Mouse (Mus musculus): ENCODE measurements around the gene Dusp15.

The Dusp15 gene

DNA sequence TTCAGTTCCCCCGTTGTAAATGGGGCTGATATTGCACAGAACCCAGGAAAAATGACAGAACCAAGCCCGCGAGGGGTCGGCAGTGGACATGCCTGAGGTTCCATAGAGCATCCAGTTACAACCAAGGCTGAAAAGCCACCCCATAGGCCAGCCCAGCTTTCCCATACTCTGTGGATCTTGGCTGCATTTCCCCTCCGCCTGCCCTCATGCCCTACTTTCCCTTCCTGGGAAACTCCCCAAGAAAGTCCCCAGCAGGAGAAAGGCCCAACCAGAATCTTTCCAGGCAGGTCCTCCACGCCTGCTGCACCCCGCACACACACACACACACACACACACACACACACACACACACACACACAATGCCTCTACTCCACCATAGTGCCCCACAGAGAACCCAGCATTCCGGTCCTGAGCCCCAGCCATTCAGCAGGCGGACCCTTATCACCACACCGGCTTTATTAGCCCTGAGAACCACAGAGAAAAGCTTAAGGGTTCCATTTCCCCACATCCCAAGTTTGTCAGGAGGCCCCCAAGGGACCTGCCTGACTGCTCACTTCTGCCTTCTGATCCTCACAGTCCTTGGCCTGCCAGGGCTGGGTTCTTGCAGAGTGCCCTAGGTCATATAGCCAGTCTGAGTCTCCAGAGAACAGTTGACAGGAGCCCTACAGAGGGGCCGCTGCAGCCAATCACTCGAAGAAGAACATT, 19.9 kb downstream of the Dusp15 start:
- DNase-seq (ENCODE audit: low spot score in 2 of 2), result no peak

DNA sequence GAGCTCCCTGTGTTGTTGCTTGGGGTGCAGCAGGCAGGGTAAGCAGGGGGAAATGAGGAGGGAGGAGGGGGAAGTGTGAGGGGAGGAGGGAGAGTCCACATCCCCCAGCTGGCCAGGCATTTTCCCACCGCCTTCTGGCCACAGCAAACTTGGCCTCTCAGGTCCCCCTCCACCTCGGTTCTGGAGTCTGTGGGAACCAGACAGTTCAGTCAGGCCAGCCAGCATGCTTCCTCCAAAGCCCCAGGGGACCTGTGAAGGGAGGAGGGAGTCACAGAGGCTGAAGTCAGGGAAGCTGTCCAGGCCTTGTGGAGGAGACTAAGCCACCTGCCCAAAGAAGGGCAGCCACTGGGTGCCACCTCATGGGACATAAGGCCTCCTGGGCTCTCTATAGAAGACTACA, 21.2 kb downstream of the Dusp15 start:
- no peak for DNase-seq (ENCODE audit: low spot score in 2 of 2)

DNA sequence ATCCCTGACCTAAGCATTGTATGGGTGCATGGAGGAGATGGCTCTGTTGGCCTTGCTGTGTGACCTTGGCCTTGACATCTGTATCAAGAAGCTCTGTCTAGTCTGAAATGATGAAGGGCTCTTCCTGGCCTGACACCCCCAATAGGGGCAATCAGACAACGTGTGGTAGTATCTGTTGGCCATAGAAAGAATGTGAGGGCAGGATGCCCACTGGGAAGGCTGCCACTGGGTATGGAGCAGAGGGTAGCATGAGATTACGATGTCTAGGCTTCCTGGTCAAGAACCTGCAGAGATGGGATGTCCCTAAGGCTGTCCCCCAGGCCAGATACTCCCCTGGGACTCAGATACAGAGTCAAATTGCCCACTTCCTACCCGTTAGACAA, 22.5 kb downstream of the Dusp15 start:
- DNase-seq (ENCODE audit: low spot score in 2 of 2), result no peak

DNA sequence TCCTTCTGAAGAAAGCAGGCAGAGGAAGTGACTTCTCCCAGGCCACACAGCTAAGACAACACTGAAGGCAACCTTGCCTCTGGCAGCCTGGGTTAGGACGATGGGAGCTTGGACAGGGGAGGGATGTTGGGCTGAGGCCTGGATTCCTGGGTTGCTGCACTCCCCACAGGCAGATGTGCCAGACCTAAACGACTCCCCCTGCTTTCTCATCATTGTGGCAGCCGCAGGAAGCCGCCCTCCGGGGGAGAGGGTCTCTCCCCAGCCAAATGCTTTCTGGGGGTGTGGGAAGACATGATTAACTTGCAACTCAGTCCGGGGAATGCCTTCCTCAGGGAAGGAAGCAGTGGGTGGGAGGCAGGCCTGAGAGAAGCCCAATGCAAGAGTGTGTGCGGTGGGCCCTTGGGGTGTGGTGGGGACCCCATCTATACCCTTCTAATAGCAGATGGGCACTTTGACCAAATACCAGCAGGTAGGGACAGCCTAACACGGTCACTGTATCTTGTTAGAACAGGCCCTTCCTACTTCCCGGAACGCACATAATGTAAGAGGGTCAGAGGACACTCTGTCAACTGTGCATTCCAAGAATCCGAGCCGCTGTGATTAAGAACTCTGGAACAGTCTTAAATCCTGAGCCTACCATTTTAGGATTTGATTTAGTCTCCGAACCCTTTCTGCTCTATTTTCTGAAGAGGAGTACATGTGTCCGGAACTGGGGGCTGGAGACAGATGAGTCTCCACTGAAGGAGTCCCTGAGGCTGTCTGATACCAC, 23.1 kb downstream of the Dusp15 start:
- no peak for DNase-seq (ENCODE audit: low spot score in 2 of 2)

DNA sequence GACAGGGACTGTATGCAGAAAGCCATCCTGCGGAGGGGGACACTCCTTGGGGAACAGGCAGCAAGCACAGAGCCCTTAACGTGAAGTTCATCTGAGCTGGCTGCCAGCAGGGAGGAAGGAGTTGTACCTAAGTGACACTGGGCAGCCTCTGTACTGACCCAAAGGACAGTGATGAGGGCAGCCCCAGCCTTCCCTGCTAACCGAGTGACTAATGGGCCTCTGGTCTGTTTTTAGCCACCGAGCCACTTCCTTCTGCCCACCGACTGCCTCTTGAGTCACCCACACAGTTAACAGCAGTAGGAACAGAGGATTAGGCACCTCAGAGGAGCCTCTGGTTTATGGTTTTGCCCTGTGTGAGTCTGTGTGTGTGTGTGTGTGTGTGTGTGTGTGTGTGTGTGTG, 24.1 kb downstream of the Dusp15 start:
- DNase-seq (ENCODE audit: low spot score in 2 of 2), result no peak

DNA sequence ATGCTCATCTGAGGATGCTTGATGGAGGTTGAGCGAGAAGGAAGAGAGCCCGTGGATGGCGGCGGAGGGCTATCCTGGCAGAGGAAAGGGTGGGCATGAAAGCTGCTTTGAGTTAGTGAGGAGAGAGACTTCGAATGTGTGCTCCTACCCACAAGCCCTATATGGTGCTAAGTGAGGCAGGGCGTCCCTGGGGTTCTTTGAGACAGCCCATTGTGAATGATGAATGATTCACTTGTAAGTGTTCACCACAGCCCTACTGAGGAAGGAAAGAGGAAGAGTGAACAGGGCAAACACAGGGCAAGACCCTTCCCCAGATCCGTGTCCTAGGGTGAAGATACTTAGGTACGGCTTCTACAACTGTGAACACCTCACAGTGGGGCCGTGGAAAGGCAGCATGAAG, 24.6 kb downstream of the Dusp15 start:
- DNase-seq (ENCODE audit: low spot score in 2 of 2), result no peak

DNA sequence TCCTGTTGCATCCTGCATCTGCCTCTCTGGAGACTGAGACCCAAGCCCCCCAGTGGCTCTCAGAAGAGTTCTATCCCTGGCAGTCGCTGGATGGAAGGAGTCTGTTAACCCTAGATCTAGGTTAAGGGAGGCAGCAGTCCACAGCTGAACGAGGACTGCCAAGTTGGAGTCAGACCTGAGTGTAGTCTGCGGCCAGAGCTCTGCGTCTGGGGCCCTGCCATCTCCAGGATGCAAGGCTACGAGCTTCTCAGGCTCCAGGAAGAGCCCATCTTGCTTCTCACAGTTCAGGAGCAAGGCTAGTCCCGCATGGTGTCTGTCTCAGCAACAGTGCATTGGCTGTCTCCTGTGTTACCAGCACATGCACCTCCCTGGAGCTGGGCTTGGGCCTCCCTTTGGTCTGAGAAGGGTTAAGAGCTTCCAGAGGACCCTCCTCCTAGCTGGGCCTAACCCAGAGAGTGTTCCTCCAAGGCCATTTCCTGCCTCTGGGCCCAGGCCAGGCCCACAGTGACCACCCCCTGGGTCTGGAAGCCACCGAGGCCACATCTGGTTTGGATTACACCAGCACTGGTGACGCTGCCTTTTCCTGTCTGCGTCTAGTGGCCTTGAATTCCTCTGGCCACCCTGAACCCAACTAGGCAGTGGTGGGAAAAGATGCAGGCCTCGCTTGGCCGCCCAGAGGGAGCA, 26.2 kb downstream of the Dusp15 start:
- no peak for DNase-seq (ENCODE audit: low spot score in 2 of 2)

DNA sequence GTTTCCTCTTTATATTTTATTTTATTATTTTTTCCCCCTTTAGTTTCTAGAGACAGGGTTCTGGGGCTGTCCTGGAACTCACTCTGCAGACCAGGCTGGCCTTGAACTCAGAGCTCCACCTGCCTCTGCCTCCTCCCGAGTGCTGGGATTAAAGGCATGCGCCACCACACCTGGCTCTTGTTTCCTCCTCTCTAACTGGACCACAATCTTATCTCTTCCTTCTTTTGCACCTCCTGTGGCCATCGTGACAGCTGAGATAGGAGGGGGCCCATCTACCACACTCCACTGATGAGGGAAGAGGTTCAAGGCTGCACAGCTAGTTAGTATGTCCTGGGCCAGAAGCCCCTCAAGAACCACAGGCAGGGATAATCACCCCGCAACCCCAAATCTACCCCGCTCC, 27.0 kb downstream of the Dusp15 start:
- DNase-seq (ENCODE audit: low spot score in 2 of 2), result no peak

DNA sequence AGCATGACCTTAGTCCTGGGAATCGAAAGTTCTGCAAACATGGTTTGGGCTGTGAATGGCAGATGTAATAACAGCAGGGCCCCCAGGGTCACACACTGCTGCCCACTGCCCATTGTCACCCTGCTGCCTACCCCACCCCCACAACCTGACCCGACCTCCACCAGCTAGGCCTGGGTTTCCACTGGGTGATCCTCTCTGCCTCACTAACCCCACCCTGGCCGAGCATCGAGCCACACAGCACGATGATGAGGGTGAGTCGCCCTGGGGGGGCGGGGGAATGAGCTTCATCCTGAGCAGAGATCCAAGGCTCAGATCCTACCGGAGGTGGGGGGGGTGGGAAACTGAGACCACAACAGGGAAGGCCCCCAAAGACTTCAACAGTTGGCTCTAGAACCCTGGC, 27.4 kb downstream of the Dusp15 start:
- no peak for DNase-seq (ENCODE audit: low spot score in 2 of 2)

DNA sequence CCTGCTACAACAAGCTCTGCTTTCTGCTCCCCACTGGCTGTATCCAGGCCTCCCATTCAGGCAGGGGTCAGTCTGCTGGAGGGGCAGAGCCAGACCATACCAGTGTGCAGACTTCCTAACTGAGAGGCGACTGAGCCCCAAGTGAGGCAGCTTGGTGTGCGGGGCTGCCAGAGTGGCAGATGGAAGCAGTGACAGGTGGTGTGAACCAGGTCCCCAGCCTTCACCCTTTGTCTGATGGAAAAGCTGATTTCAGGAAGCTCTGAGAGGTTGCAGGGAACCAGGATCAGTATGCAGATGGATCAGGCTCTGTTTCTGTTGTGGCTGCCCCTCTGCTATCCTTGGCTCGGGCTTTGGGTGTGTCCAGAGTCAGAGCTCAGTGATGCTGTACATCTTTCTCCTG, 27.9 kb downstream of the Dusp15 start:
- no peak for DNase-seq (ENCODE audit: low spot score in 2 of 2)

DNA sequence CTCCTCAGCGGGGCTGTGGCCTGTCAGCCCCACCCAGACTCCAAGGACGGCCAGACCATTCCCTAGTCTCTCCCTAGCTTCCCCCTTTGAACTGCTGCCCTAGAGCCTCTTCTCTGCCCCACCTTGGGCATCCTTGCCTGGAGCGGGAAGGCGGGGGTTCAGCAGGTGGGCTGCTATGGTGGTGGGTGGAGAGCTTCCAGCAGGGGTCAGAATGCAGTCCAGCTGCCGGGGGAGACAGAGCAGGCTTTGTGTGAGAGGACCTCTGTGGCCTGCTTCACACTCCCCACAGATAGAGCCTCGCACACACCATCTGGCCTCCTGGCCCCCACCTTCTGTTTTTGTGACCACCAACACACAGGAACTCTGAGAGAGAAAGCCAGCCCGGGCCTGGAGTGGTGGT, 29.1 kb downstream of the Dusp15 start:
- no peak for DNase-seq (ENCODE audit: low spot score in 2 of 2)

DNA sequence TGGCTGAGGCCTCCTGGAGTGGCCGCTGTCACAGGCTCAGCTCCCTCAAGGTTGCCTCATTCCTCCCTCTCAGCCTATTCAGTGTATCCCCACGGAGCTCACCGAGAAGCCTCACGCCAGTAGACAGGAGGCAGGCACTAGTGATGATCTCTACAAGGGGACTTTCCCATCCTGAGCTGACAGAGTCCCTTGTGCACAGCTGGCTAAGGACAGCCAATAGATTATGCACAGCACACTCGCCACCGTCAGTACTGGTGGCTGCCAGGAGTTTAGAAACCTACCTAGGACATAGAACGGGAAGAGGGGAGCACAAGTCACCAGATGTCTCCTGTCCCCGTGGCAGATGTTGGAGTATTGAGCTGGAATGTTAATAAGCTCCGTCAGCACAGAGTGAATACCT, 33.8 kb downstream of the Dusp15 start:
- no peak for DNase-seq (ENCODE audit: low spot score in 2 of 2)

DNA sequence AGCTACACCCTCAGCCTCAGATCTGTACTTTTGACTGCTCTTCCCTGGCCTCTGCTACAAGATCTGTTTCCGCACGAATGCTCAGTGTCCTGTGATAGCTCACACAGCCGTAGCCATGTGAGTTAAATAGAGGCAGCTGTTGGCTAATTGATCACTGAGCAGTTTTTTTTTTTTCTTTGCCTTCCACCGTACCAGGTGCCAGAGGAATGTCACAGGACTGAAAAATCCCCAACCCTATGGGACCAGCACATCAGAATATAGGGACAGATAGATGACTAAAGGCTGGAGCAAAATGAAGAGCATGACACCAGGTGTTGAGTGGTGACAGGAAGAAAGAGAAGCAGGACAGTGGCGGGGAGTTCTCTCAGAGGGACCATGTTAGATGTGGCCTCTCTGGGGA, 35.4 kb downstream of the Dusp15 start:
- DNase-seq (ENCODE audit: low spot score in 2 of 2), result no peak

DNA sequence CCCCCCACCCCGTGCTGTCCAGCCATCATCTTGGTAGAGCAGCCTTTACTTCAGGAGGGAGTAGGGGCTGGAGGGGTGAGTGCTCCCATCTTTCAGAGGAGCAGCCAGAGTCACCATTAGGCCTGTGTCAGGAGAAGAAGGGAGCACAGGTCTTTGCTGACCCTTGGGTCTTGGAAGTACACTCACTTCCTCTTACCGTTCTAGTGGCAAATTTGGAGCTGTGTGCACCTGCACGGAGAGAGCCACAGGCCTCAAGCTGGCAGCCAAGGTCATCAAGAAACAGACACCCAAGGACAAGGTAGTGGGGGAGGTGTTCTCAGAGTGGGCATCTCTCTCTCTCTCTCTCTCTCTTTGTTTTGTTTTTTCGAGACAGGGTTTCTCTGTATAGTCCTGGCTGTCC, 36.0 kb downstream of the Dusp15 start:
- no peak for DNase-seq (ENCODE audit: low spot score in 2 of 2)

DNA sequence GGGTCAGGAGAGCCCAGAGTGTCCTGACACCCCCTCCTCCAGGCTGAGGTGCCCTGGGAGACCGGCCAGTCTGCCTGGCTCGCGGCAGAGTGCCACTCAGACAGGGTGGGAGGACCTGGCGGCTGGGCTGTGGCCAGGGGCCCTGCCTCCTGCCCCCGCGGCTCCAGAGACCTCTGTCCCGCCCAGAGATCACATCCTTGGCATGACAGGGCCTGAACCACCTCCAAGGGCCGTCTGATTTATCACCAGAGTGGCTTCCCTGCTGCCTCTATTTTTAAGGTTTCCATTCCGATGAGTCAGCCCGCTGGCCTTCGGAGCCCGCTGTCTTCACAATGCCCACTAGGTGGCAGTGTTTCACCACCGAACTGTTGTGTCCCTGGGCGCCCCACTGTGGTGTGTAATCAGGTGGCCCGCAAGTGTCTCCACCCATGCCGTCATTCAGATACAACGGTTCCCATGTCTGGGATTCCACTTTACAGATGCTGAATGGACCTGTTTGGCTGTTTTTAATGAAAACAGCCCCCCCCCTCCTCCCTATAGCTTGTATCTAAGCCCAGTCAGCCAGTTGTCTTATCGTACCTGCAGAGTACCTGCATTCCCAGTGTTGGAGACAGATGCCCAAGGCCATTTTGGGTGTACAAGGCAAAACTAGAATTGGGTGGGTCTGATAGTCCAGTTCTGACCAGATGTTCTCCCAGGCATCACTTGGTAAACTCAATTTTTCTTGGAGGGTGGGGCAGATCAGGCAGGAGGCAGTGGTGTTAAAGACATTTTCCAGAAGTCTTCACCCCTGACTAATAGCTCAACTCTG, 37.0 kb downstream of the Dusp15 start:
- DNase-seq (ENCODE audit: low spot score in 2 of 2), result peak; percentile 52 to 93

DNA sequence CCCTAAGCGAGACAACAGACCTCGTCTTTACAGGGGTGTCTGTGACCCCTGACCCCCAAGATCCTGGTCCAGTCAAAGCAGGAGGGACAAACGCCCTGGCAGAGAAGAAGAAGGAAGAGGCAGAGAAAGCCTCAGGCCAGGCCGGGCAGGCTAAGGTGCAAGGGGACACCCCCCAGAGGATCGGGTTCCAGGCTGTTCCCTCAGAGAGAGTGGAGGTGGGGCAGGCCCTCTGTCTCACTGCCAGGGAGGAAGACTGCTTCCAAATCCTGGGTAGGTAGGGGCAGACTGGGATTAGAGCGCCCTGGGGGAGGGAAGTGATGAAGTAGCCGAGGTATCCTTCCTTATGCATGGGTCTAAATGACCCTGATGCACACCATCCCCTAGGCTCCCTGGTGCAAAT, 38.0 kb downstream of the Dusp15 start:
- DNase-seq (ENCODE audit: low spot score in 2 of 2), result no peak

DNA sequence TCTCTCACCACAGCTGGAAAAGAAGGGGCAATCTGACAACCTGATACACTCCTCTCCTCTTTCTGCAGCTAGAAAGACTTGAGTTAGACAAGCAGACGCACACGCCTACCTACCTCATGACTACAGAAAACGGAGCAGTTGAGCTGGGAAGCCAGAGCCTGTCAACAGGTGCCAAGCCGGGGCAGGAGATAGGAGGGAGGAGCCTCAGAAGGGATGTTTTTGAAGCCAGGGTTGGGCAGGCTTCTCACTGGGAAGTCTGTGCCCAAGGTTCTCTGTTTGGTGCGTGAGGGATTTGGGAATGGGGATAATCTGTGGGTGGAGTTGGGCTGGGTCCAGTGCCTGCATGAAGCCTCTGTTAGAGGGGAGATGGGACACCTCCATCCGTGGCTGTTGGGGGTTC, 40.1 kb downstream of the Dusp15 start:
- no peak for DNase-seq (ENCODE audit: low spot score in 2 of 2)

DNA sequence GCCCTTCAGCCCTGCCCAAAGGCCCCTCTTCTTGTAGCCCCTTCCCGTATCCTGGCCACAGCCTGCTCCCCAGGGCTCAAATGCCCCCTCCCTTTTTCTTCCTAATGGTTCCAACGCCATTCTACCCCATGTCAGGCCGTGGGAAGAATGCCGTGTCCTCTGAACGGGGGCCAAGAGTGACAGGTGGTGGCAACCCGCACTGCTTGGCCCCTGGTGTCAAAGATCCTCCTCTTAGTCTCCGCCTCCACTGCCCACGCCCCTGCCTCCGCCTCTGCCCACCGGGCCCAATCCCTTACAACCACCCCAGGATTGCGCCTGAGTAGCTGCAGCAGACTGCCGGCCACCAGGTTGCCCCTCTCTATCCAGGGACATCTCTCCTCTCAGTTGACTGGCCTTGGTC, 40.5 kb downstream of the Dusp15 start, which contains the start of gene Mylk2:
Gene Mylk2 (plus strand): TSS at position 322 of the 400 bp plus-strand sequence.
- no peak for DNase-seq (ENCODE audit: low spot score in 2 of 2)

DNA sequence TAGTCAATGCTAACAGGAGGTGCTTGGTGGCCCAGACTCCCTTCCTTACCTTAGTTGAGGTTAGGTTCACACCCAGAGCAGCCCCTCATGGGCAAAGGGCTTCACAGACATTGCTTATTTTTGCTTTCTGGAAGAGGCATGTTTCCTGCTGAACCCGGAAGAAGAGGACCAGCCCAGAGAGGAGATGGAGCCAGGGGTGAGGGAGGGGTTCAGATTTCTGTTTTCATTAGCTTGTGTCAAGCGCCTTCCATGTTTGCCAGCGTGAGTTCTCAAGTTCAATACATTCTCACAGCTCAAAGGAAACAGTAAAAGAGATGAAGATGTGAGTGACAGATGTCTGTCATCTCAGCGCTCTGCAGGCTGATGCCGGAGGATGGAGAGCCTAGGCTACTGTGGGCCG, 41.6 kb downstream of the Dusp15 start:
- no peak for DNase-seq (ENCODE audit: low spot score in 2 of 2)

DNA sequence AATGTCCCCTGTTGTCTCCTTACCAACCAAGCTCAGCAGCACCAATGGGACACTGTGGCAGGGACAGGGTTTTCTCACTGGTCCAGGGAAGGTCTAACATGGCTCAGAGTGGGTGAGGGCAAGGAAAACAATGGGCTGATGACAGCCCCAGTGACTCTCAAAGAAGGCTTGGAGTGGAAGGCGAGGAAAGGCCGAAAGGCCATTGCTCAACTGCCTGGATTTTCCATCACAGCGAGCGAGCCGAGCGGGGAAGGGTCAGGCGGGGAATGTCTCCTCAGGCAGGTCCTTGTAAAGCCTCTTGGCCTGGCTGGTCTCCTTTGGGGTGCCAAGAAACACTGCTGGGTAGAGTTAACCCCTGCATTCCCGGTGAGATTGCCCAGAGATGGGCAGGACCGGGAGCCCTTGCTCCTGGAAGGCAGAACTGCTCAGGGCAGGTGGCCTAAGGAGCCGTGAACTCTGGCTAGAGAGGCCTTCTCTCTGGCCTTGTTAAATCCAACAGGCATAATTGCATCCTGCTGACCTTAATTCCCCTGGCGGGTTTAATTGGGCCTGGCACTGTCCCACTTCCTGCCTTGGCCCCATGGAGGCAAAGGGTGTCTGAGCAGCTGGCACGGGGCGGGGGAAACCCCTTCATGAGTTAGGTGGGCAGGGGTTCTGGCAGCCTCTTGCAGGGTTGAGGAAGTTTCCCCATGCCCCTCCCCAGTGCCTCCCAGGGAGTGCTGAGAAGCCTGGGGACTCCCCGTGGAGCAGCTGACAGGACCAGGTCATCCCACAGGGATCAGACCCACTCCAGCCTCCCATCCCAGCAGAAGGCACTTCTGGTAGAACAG, 44.2 kb downstream of the Dusp15 start:
- no peak for DNase-seq (ENCODE audit: low spot score in 2 of 2)
